Mouse (Mus musculus): ENCODE results near the gene Rps28. TPM values are rescaled to one million over a fixed set of nuclear protein-coding genes. Genes with fewer than 3 reads are reported as not detected.

Rps28 gene
- polyA plus RNA-seq, 1 experiment from 2014 or later, result 1,023 TPM

GRCm38 (mm10) chr17:33812475-33812874 lies 11.9 kb downstream of the Rps28 start:
- peak overlapping the region; percentile 81 for H3K4me2 ChIP-seq (replicated peaks; ENCODE audit: low read depth, low read length)
- no peaks in the 10 kb centered on the region for H3K27me3 ChIP-seq (replicated peaks; ENCODE audit: insufficient read depth, low read length)
- peak overlapping the region; percentile 21 for H3K4me3 ChIP-seq (ENCODE audit: low read depth, low read length)
- no peaks in the 10 kb centered on the region for H3K36me3 ChIP-seq (ENCODE audit: insufficient read depth, low read length)
- TF ChIP-seq EP300 (IDR thresholded peaks at IDR 0.05) (no peak), CTCF (IDR thresholded peaks at IDR 0.05) (no peak)
- H3K4me1 ChIP-seq (ENCODE audit: insufficient read depth, low read depth, low read length), result peaks cover 28% of the 10 kb centered on the region; the same call in 1 of the 2 replicates
- 0 out of 2 replicates have a peak, but pooled peaks have one; percentile 0 for ATAC-seq
- H3K9me3 ChIP-seq (ENCODE audit: low read length), result no peaks in the 10 kb centered on the region
- peak overlapping the region; percentile 92 for H3K27ac ChIP-seq (ENCODE audit: low read length)
- DNase-seq (ENCODE audit: low spot score), result peak; percentile 76
- WGBS, result 2% methylated on average over 3 of the region's 3 CpGs
- H3K9ac ChIP-seq (replicated peaks; ENCODE audit: low read depth), result no peak overlapping the region; the same call in 1 of the 2 replicates

DNA sequence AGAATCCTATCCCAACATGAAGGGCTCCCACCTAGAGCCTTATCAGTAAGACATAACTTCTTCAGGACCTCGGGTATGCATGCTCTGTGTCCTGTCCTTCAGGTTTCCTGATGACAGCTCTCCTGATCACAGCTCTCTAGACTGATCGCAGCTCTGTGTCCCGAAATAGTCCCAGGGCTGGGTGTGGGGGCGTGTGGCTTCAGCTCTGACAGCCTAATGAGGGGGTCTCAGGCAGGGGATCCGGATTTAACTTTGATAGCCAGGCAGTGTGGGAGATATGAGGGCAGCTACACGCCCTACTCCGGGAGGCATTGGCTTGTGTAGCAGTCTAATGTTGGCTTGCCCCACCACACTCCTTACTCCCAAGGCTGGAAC lies 13.2 kb downstream of the Rps28 start:
- TF ChIP-seq EP300 (IDR thresholded peaks at IDR 0.05) (no peak), CTCF (IDR thresholded peaks at IDR 0.05) (no peak)
- H3K4me1 ChIP-seq (ENCODE audit: insufficient read depth, low read depth, low read length), result peaks cover 26% of the 10 kb centered on the region; the same call in 1 of the 2 replicates
- peak overlapping the region; percentile 81 for H3K4me2 ChIP-seq (replicated peaks; ENCODE audit: low read depth, low read length)
- H3K36me3 ChIP-seq (ENCODE audit: insufficient read depth, low read length), result no peaks in the 10 kb centered on the region
- H3K27ac ChIP-seq (ENCODE audit: low read length), result peak overlapping the region; percentile 92
- peak overlapping the region; percentile 75 for H3K9ac ChIP-seq (replicated peaks; ENCODE audit: low read depth)
- WGBS, result 10% methylated on average over 7 of the region's 7 CpGs
- no peak for DNase-seq (ENCODE audit: low spot score)
- H3K27me3 ChIP-seq (replicated peaks; ENCODE audit: insufficient read depth, low read length), result no peaks in the 10 kb centered on the region
- no peak for ATAC-seq
- peak overlapping the region; percentile 76 for H3K4me3 ChIP-seq (ENCODE audit: low read depth, low read length)
- H3K9me3 ChIP-seq (ENCODE audit: low read length), result no peaks in the 10 kb centered on the region

DNA sequence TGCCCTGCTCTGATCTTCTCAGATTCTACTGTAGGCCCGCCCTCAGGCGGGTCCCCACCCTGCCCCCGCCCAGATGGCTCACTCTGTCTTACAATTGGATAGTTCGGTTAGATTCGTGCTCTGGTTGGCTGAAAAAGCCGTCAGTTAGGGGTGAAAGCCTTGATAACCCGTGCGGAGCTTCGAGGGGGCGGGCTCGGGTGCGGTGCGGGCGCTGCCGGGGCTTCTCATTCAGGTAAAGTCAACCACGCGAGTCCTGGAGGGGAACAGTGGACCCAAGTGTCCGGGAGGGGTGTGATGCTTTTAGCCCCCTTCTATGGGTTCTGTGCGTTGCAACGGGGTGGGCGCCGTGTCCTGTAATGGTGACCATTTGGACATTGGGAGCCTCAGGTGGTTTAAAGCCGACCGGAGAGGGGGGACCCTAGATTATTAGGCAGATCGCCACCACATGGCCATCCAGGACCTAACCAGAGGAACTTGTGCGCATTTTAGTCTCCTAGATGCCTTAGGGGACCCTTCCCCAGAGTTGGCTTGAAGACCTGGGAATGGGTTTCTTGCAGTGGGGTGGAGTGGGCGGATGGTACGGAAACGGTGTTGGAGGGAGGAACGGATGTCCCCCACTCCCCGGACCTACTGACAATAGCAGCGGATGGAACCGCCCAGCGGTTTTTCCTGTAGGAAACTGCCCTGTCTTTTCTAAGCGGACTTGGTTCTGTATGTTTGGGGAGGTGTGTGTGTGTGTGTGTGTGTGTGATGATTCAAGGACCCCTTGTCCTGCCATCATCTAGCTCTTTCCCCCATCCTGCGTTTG lies 13.8 kb downstream of the Rps28 start, which contains the start of gene Kank3:
TSS of gene Kank3 (plus strand) at position 186 of the 808 bp plus-strand sequence.
- Histone ChIP-seq H3K27me3 (replicated peaks; ENCODE audit: insufficient read depth, low read length) (no peaks in the 10 kb centered on the region), H3K9ac (replicated peaks; ENCODE audit: low read depth) (peak within 1 kb of the TSS; percentile 75), H3K9me3 (ENCODE audit: low read length) (no peaks in the 10 kb centered on the region), H3K36me3 (ENCODE audit: insufficient read depth, low read length) (no peaks in the 10 kb centered on the region), H3K4me1 (ENCODE audit: insufficient read depth, low read depth, low read length) (peaks cover 23% of the 10 kb centered on the region; the same call in 1 of the 2 replicates), H3K4me3 (ENCODE audit: low read depth, low read length) (peak within 1 kb of the TSS; percentile 76), H3K4me2 (replicated peaks; ENCODE audit: low read depth, low read length) (peak within 1 kb of the TSS; percentile 81), H3K27ac (ENCODE audit: low read length) (peak within 1 kb of the TSS; percentile 92)
- ATAC-seq, result peak; percentile 94
- TF ChIP-seq CTCF (IDR thresholded peaks at IDR 0.05), result peak; percentile 13; the same call in 1 of the 2 replicates
- TF ChIP-seq EP300 (IDR thresholded peaks at IDR 0.05), result peak; percentile 86
- peak; percentile 95 for DNase-seq (ENCODE audit: low spot score)
- WGBS, result 0% methylated on average over 36 of the region's 36 CpGs

DNA sequence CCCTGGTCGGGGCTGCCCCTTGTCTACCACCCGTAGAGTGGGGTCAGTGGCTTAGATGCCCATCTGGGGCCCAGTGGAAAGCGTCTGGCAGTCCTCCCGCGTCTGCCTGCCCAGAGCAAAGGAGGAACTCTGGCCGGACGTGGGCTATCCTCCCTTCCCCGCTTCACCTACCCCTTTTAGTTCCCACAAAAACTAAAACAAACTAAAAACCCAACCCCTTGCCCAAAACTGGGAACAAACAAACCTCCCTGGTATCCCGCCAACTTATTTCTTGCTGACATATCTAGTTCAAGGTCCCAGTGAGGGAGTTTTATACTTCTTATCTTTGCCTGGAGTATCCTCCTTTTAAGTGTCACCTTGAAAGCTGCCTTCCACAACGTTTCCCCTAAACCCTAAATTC lies 16.2 kb downstream of the Rps28 start:
- no peaks in the 10 kb centered on the region for H3K36me3 ChIP-seq (ENCODE audit: insufficient read depth, low read length)
- TF ChIP-seq EP300 (IDR thresholded peaks at IDR 0.05), result no peak
- TF ChIP-seq CTCF (IDR thresholded peaks at IDR 0.05), result no peak
- H3K4me1 ChIP-seq (ENCODE audit: insufficient read depth, low read depth, low read length), result peaks cover 13% of the 10 kb centered on the region; the same call in 1 of the 2 replicates
- H3K4me2 ChIP-seq (replicated peaks; ENCODE audit: low read depth, low read length), result no peak overlapping the region
- no peak for DNase-seq (ENCODE audit: low spot score)
- no peaks in the 10 kb centered on the region for H3K9me3 ChIP-seq (ENCODE audit: low read length)
- H3K9ac ChIP-seq (replicated peaks; ENCODE audit: low read depth), result no peak overlapping the region
- ATAC-seq, result no peak
- no peak overlapping the region for H3K27ac ChIP-seq (ENCODE audit: low read length)
- H3K4me3 ChIP-seq (ENCODE audit: low read depth, low read length), result no peak overlapping the region
- 41% methylated on average over 10 of the region's 10 CpGs for WGBS
- H3K27me3 ChIP-seq (replicated peaks; ENCODE audit: insufficient read depth, low read length), result no peaks in the 10 kb centered on the region

DNA sequence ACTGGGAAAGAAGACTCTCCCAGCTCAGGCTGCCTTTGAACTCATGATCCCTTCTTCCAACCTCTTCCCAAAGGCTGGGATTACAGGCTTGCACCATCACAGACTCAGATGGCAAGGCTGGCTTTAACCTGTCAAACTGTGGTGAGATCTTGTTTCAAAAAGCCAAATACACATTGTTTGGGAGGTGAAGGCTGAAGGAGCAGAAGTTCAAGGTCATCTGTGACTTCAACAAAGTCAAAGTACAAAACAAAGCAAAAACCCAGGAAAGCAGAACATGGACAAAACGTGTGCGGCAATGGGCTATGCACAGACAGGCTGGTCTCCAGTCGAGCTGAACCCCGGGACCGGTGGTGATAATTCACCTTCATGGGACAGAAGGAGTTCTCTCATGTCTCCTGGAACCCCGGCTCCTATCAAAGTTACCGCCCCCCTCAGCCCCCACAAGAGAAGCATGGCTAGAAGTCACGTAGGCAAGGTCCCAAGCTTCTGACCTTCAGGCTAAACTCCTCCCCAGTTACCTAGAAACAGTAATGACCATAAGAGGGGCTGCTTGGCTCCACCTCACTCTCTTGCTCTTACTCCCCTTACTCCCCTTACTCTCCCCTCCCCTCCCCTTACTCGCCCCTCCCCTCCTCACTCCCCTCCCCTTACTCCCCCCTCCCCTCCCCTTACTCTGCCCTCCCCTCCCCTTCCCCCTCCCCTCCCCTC lies 17.0 kb downstream of the Rps28 start:
- Histone ChIP-seq H3K9me3 (ENCODE audit: low read length) (no peaks in the 10 kb centered on the region), H3K9ac (replicated peaks; ENCODE audit: low read depth) (no peak overlapping the region), H3K27me3 (replicated peaks; ENCODE audit: insufficient read depth, low read length) (no peaks in the 10 kb centered on the region), H3K36me3 (ENCODE audit: insufficient read depth, low read length) (no peaks in the 10 kb centered on the region), H3K4me3 (ENCODE audit: low read depth, low read length) (no peak overlapping the region), H3K27ac (ENCODE audit: low read length) (no peak overlapping the region), H3K4me1 (ENCODE audit: insufficient read depth, low read depth, low read length) (peaks cover 6% of the 10 kb centered on the region; the same call in 1 of the 2 replicates), H3K4me2 (replicated peaks; ENCODE audit: low read depth, low read length) (no peak overlapping the region)
- no peak for DNase-seq (ENCODE audit: low spot score)
- WGBS, result 46% methylated on average over 8 of the region's 9 CpGs
- ATAC-seq, result no peak
- TF ChIP-seq CTCF (IDR thresholded peaks at IDR 0.05) (no peak), EP300 (IDR thresholded peaks at IDR 0.05) (no peak)

DNA sequence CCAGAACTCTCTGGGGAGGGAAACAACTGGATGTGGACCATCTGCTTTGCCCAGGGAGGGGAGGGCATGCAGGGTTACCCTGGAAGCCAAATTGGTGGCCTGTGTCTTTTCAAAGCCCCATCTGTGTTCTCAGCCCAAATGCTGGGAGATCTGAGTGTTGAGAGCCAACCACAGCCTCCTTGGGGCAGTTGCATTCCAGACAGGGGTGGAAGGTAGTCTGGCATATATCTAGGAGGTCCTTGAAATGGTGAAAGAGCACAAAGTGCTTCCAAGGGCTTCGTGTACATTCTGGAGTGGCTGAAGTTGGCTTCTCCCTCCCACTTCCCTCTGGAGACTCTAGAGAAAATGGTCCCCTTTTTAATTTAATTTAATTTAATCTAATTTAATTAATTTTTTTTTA lies 19.6 kb downstream of the Rps28 start:
- DNase-seq (ENCODE audit: low spot score) (peak; percentile 90), ATAC-seq (peak; percentile 95)
- H3K4me3 ChIP-seq (ENCODE audit: low read depth, low read length), result no peak overlapping the region

More for the DNA sequence above, 19.6 kb downstream of the Rps28 start:
- no peaks in the 10 kb centered on the region for H3K4me1 ChIP-seq (ENCODE audit: insufficient read depth, low read depth, low read length)
- H3K9me3 ChIP-seq (ENCODE audit: low read length), result no peaks in the 10 kb centered on the region
- H3K27me3 ChIP-seq (replicated peaks; ENCODE audit: insufficient read depth, low read length), result no peaks in the 10 kb centered on the region
- TF ChIP-seq CTCF (IDR thresholded peaks at IDR 0.05) (no peak), EP300 (IDR thresholded peaks at IDR 0.05) (peak; percentile 76)
- 20% methylated on average over 1 of the region's 1 CpGs for WGBS
- H3K4me2 ChIP-seq (replicated peaks; ENCODE audit: low read depth, low read length), result no peak overlapping the region
- no peak overlapping the region for H3K9ac ChIP-seq (replicated peaks; ENCODE audit: low read depth)
- H3K36me3 ChIP-seq (ENCODE audit: insufficient read depth, low read length), result no peaks in the 10 kb centered on the region
- peak overlapping the region; percentile 88 for H3K27ac ChIP-seq (ENCODE audit: low read length)

Measured in lung, postnatal 0 days (tissue).